Mouse (Mus musculus) spleen, postnatal 14 days (tissue): ENCODE results near the gene Rab3c.

Source experiments
- DNase-seq, 2 experiments: peaks; one replicate each; pipeline ENCODE4 v3.0.0; 2021 to 2022; ENCODE audit warnings: low spot score in 2 of 2

Rab3c gene

DNA sequence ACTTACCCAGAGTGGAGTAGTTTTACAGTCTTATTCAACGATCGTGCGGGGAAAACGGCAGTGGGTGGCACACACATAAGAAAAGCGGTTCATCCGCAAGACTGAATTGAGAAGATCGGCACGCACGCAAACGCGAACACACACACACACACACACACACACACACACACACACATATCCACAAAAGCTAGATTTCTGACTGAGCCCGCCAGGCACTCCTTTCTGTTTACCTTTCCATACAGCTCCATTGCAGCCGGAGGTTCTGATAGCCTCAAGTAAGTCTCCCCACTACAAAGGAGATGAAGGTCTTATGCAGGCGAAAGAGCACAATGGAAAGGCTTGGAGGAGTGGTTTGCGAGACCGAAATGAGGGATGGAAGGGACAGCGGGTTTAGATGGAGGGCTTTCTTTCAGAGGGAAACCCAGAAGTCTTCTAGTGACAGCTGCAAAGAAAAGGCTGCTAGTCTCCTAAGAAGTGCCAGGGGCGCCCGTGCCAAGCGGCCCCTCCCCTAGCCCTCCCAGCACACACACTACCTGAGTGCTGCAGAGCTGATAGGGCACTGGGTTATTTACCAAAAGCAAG lies at the start of gene Rab3c:
Gene Rab3c, minus strand, starts transcription at position 434 of the 582 bp plus-strand sequence.
- DNase-seq = no peak

DNA sequence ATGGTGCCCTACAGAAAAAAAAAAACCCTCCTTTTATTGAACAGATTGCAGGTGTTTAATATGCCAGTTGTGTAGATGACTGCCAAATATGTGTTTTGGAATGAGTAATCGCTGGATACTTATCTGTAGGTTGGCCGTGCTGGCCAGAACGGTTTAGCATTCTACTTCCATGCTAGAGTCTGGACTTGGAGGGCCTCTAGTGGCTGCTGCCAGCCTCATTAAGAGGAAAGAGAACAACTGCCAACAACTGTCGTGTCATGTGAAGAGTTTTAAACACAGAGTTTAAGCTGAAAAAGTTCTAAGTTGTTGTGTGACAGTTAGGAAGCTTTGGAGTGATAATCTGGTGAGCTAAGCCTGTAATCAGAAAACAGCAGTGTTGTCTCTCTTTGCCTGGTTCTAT lies 38.0 kb upstream of the Rab3c start:
- DNase-seq = no peak

DNA sequence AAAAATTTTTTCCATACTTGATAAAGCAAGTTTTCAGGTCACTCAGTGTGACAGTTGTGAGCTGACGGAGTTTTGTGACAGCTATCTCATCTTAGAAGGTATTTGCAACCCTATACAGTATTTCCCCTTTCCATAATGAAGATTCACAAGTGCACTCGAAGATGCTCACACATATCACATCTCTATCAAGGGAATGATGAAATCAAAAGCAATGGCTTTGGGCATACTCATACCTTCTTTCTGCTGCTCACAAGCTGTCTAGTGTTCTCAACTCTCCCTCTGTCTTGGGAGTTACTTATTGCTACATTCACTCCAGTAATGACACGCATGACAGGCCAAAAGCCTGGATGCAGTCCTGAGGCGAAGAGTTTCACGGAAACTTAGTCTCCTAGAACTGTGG lies 26.4 kb upstream of the Rab3c start:
- DNase-seq = no peak

DNA sequence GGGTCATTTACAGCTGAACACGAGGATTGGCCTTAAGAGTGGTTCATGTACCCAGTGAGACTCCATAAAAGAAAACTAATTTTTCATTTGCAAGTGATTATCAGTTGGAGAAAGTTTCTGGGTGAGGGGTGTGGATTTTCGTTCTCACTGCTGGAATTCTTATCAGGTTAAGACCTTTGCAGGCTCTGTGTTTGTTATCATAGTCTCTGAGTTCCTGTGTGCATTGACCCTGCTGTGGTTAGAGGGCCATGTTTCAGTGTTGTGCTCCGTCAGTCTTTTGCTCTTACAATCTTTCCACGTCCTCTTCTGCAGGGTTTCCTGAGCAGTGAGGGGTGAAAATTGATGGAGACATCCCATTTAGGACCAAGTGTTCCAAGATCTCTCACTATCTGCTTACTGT lies 16.3 kb upstream of the Rab3c start:
- DNase-seq = no peak

DNA sequence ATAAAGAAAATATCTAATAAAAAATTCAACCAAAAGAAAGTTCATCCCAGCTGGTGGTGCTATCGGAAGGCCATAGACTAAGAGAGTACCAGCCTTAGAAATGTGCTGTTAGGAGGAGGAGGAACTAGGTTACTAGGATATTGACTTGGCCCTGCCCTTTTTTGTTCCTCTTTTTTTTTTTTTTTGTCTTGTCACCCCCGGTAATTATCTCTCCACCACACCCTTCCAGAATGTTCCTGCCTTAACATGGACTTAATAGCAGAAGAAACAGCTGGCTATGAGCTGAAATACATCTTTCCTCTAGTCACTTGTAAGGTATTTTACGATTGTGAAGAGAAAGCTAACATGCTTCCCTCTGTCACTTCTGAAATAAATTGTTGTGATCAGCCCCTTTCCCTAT lies 7.7 kb upstream of the Rab3c start:
- DNase-seq = no peak

DNA sequence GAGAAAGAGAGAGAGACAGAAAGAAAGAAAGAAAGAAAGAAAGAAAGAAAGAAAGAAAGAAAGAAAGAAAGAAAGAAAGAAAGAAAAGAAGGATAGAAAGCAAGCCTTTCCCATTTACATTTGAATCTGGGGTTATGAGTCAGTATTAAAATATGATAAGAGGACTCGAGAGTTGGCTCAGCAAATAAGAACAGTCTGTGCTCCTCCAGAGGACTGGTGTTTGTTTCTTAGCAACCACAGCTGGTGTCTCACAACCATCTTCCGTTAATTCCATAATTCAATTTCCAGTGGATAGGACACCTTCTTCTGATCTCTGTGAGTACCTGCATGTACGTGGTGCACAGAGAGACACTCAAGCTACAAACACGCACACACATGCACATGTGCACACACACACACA lies 3.0 kb upstream of the Rab3c start:
- no peak for DNase-seq

DNA sequence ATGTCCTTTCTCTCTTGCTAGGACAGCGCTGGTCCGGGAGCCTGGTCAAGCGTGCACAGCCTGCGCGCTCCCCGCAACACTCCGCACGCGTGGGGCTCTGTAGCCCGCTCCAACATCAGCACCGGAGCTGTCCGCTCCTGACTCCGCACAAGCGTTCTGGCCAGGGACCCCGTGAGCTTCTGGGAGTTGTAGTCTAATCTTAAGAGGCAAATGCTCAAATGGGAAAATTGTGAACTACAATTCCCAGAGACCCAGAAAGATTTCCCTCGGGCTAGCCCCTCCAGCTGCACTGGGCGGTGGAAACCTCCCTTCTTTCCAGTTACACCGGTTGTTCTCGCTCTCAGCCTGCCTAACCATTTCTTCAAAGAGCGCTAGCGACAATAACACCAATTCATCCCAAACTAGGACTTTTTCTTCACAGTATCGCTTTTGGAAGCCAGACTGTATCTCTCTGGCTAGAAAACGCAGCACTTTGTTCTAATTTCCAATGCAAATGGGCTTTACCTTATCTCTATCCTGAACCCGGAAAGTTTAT lies 701 bp downstream of the Rab3c start:
- no peak for DNase-seq

DNA sequence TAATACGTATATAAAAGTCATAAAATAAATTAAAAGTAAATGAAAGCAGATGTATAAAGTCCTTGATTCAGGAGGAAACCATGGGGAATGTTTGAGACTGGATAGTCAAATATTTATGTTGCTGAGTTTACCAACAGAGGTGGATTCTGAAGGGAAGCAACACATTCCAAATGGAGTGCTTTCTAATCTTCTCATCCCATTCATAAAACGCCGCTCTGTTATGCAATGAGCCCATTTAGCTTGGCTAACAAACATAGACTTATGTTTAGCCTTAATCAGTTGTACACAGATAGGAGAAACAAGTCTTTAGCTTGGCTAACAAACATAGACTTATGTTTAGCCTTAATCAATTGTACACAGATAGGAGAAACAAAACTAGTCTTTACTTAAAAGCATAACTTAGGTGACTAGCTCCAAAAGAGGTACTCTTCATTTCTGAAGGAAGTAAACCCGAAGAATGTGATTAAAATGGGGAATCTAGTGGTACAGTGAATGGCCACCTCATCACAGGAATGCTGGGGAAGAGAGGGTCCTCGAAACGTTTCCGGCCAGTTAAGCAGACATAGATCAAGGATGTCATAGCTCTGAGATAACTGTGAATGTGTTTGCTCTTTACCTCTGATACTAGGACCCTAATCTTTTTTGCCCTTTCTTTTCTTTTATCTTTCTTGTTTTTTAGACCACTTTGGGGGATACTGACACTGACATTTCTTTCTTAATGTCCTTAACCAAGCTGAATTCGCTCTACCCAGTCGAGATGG lies 1.6 kb downstream of the Rab3c start:
- no peak for DNase-seq

DNA sequence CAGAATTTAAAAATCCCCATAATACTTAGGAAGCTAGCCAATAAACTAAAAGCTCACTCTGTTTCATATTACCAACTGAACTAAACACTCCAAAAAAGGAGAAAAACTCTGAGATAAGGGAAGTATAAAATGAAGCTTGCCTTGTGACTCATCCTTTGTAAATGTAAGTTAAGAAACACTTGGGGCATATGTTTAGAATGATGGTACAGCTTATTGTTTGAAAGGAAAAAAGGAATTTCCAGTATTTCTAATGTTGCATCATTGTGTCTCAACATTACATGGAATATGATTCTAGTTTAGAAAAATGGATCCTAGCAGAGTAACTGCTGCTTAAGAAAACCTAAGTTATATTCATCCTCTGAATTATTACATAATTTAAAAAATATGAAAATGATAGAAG lies 3.1 kb downstream of the Rab3c start:
- DNase-seq = no peak

DNA sequence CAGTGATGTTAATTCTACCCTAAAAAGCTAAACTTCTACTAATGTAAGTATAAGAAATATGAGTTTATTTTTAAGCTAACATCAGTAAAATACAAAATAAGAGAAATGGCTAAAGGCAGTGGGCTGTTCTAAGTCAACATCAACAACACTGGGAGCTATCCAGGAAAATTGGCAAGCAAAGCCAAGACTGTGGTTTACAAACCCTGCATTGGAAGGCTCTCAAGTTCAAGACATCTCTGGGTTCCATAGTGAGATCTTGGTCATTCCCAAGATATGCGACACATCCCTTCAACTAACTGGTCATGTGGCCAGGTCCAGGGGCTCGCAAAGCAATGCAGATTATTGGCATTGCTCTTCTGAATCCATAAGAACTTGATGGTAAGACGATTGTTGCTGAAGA lies 5.3 kb downstream of the Rab3c start:
- DNase-seq = no peak

DNA sequence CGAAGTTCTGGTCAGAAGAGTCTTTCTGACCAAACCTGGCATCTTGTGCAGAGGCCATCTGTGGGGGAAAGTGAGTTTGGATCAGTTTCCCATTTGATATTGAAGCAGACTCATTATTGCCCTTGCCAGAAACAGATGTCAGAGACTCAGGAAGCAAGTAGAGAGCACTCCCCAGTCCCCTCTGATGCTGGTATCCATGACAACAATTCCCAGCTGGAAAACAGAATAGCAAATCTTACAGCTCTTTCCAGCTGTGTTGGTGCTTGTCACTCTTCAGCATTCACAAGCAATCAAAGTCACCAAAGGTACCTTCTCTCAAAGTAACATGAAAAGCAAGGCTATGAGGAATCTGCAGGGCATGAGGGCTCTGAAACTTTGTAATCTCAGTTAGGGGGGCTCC lies 20.1 kb downstream of the Rab3c start:
- DNase-seq = no peak

DNA sequence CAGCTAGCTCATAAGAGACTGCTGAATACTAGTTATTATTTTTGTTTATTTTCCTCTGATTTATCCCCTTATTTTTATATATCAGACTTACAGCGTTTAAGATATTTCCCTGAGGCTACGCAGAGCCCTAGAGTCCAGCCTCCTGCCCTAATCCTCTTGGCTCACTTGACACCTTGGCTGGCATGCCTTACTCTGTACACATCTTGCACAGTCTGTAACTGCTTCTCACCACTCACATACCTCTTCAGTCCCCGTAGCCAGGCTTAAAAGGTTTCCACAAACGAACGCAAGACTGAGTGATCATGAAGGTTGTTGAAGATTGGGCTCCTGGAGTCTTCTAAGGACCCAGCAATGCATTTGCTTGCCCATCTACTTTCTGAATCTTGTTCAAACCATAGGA lies 29.3 kb downstream of the Rab3c start:
- no peak for DNase-seq

DNA sequence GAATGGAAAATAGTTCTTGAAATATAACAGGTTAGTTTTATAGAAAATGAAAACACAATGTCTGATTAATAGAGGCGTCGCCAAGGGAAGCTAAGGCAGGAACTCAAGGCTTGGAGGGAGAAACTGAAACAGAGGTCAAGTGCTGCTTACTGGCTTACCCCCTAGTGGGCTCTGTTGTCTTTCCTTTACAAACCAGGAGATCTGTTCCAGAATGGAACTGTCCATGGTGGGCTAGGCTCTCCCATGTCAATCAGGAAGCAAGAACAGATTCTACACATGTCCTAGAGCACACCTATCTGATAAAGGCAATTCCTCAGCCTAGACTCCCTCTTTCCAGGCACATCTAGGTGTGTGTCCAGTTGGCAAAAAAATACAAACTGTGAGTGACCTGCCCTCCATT lies 32.3 kb downstream of the Rab3c start:
- DNase-seq = no peak

DNA sequence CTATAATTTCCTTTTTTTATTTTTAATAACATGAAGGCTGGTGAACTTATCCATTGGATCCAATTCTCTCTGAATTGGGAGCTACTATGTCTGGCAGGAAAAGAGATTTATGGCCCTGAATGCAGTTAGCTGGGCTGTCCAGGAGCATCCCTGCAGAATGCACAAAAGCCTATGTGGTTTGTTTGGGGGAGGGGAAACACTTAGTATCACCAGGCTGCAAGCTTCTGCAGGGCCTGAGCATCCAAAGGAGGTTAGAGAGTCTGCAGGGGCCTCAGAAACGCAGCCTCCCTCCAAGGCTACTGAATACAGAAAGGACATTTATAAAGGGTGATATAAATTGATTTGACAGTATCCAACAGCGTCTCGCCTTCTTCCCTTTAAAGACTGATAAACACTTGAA lies 41.8 kb downstream of the Rab3c start:
- no peak for DNase-seq

DNA sequence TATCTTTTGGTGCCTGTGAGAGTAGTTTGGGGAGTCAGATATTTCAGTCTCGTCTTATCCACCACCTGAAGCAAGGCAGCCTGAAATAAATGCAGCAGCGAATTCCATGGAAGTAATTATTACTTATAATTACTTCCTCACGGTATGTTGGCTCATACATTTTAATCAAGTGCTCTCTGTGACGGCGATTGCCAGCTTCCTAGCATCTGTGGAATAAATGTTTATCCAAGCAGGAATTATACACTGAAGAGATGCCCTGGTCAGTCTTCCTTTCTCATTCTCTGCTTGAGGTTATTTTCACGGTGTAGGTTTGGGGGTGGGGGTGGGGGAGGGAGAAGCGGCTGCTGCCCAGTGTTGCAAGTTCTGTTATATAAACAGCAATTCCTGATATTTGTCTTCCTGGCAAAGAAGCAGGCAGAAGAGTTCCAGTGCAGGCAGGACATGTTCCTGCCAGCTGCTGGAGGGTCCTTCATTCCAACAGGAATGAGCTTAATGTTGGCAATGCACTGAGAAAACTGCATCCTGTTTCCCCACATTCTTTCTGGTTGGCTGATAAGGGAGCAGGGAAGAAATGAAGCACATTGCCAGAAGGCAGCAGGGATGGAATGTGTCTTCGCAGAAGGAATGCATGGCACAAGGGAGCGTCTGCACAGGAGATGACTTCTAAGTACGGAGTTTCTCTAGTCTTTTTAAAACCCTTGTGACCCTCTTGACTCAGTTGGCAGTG lies 43.4 kb downstream of the Rab3c start:
- no peak for DNase-seq

DNA sequence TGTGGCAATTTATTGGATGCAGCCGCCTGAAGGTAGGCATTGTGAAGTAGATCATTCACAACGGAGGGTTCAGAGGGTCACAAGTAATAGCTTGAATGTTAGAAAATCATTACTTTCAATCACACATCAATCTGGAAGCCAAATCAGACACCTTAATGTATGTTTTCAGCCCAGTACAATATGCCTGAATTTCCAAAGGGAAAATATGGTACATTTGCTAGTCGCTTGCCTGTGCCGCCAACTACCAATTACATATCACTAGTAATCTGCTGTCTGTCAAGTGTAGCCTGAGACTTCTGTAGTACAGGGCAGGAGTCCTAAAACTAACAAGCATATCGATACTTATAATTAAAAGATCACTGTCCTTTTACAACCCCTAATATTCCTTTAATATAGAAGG lies 47.4 kb downstream of the Rab3c start:
- no peak for DNase-seq

DNA sequence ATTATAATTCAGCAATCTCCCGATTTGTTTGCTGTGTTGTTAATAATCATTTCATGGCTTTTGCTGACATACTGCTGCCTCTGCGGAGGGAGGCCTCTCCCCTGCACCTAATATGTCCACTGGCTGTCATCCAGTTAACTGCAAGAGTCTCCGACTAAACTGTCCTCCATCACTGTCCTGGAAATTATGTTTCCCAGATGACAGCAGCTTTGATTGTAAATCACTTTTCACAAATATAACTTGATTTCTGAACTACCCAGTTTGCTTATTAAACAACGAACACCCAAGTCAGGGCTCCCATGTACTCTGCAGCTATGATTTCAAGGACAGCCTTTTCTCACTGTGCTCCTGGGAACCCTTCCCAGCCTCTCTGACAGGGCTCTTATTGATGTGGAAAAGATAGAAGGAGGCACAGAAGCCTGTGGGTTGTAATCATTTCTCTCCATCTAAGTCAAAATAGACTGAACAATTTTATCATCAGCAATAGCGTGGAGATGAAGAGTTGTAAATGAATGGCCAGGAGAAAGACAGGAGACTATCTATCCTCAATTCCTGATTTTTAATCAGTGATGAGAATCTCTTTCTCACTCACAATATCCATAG lies 49.6 kb downstream of the Rab3c start:
- no peak for DNase-seq

DNA sequence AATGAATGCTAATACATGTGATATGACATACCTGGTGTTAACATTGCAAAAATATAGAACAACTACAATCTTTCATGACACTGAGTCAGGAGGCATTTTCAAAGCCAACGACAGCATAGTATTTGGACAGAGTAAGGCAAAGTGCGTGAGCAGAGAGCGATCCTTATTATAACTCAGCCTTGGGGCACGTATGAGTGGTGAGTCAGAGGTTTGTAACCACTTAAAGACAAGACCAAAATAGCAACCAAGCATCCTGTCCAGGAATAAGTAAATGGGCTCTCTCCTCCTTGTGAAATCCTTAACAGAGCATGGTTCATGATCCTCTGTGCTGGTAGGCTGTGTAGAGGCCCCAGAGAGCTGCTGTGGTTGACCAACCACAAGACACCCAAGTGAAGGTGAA lies 50.8 kb downstream of the Rab3c start:
- DNase-seq = no peak

DNA sequence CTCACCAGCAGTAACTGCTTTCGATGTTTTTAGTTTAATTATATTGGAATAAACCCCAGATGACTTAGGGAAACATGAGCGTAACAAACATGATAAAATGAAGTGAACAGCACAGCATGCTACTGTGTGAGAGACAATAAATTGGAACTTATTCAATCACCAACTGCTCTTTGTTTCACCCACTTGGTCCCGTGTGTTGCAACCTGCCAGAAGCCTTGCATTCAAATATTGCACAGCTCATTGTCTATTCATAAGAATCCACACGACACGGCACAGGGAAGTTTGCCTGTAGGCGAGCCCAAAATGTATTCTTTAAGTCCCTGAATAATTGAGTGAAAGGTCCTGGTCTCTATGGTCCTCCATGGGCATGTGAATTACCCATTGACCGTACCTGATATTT lies 61.6 kb downstream of the Rab3c start:
- no peak for DNase-seq

DNA sequence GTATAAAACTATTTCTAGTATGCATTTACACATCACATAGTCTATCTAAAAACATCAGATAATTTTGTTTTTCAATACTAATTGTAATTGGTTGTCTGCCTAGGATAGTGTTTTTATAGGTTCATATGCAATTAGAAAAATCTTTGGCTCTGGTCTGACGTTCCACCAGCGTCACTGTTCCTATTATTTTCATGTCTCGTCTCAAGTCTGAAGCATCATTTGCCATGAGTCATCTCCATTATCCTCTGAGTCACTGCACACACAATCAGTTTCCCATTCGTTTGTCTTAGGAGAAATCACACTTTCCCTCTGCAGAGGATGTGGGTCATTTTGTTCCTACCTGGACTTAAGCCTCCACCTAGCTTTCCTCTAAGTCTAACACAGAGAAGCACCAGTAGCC lies 62.3 kb downstream of the Rab3c start:
- no peak for DNase-seq

DNA sequence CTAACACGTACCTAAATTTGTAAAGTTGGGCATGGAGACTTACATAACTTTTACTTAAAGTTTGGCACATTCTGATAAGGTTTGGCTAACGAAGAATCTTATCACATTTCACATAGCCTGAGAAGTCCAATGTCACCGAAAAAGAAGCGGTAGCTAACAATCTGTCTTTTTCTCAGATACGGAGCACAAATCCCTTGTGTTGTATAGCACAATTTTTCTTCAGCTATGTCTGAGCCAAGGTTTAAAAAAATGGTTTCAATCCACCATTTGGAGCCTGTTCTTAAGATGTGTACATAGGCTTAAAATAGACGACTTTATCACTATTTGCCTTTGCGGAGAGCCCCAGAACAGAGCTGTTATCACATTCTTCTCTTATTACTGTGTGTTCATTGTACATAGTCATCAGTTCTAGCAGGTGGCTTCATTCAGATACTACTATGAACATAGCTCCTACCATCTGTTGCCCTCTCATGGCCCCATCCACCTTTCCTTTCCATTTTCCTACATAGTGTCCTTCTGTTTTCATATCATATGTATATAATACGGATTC lies 69.2 kb downstream of the Rab3c start:
- DNase-seq = no peak

DNA sequence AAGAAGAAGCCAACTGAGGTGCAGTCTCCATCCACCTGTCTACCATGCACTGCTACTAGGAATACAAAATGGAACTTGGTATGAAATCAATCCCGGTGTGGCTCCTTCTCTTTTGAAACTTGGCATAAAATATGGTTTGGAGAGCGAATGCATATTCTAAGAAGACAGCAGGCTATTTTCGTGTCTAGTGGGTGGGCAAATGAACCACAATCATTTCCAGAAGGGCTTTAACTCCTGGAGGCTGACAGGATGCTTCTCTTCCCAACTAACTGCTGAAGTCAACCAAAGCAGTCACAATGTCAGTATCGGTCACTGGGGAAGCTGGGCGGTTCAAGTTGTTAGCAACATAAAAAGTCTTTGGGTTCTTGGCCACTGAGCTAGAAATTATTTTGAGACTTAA lies 81.9 kb downstream of the Rab3c start:
- DNase-seq = no peak
